Mouse (Mus musculus) limb, embryonic 14.5 days (tissue): Measurements from ENCODE around the gene Drosha. TPM values are rescaled to one million over a fixed set of nuclear protein-coding genes. Genes with fewer than 3 reads are reported as not detected.

Experiments
- ATAC-seq: fragments of 200-750 bp; cut with Nextera tagmentation; 2 replicates; pipeline ENCODE4 v1.8.0; 2017; ENCODE audit warnings: low read depth, moderate number of reproducible peaks, moderate TSS enrichment; ENCODE audit not compliant: low FRiP score
- DNase-seq: peaks from one replicate; pipeline ENCODE4 v3.0.0-alpha.2; 2015; ENCODE audit warnings: low spot score
- H3K27ac ChIP-seq: fragments of 300-500 bp; sonication (generic); replicated peaks from 2 replicates; pipeline ENCODE4 v1.5.1; 2014; ENCODE audit warnings: low read depth, mild to moderate bottlenecking, low read length, moderate library complexity, mixed read lengths
- H3K27me3 ChIP-seq: fragments of 300-500 bp; sonication (generic); 2 replicates; pipeline ENCODE4 v1.6.1; 2014; ENCODE audit warnings: low read length, mixed read lengths; ENCODE audit not compliant: control insufficient read depth, insufficient read depth
- H3K36me3 ChIP-seq: fragments of 300-500 bp; sonication (generic); 2 replicates; pipeline ENCODE4 v1.6.1; 2014; ENCODE audit warnings: mild to moderate bottlenecking, low read length, moderate library complexity, mixed read lengths; ENCODE audit not compliant: control insufficient read depth, insufficient read depth
- H3K4me1 ChIP-seq: fragments of 300-500 bp; sonication (generic); 2 replicates; pipeline ENCODE4 v1.6.1; 2014; ENCODE audit warnings: antibody characterized with exemption, low read length, mixed read lengths; ENCODE audit not compliant: control insufficient read depth, insufficient read depth
- H3K4me2 ChIP-seq: fragments of 300-500 bp; sonication (generic); replicated peaks from 2 replicates; pipeline ENCODE4 v1.6.1; 2014; ENCODE audit warnings: low read depth, mild to moderate bottlenecking, low read length, moderate library complexity; ENCODE audit not compliant: severe bottlenecking
- H3K4me3 ChIP-seq: fragments of 300-500 bp; sonication (generic); replicated peaks from 2 replicates; pipeline ENCODE4 v1.5.1; 2014; ENCODE audit warnings: low read length
- H3K9ac ChIP-seq: fragments of 300-500 bp; sonication (generic); 2 replicates; pipeline ENCODE4 v1.6.1; 2014; ENCODE audit warnings: mild to moderate bottlenecking, low read depth, low read length, moderate library complexity; ENCODE audit not compliant: severe bottlenecking
- H3K9me3 ChIP-seq: fragments of 300-500 bp; sonication (generic); 2 replicates; pipeline ENCODE4 v1.6.1; 2016; ENCODE audit warnings: low read length; ENCODE audit not compliant: control insufficient read depth
- POLR2A ChIP-seq: fragments of 200-500 bp; IDR thresholded peaks from 2 replicates; pipeline ENCODE4 v1.8.0; 2012; ENCODE audit warnings: inconsistent platforms, mild to moderate bottlenecking, moderate library complexity, borderline replicate concordance; ENCODE audit not compliant: insufficient read depth, insufficient read length; ENCODE audit errors: extremely low read depth
- WGBS: fragments of 180-500 bp; shearing (Covaris S2); extraction: QIAGEN DNeasy Blood & Tissue Kit; methylation state at CpG from one replicate; pipeline ENCODE4 v1.1.7; 2014; 5-methylcytosine and 5-hydroxymethylcytosine counted together
- polyA plus RNA-seq, 2 experiments: library from polyadenylated mRNA; depleted of rRNA in 1 of 2; stranded (reverse) in 1 of 2; unstranded in 1 of 2; fragments of >200 nt; fragmentation: Nextera tagmentation in 1 of 2; extraction: Ambion mirVana in 1 of 2; gene quantifications; 2 replicates each; pipeline versions ENCODE4 v1.2.1 to v1.2.3; 2012 to 2014

Gene Drosha
- polyA plus RNA-seq, 2 experiments, result 34.3 to 39.0 TPM

DNA sequence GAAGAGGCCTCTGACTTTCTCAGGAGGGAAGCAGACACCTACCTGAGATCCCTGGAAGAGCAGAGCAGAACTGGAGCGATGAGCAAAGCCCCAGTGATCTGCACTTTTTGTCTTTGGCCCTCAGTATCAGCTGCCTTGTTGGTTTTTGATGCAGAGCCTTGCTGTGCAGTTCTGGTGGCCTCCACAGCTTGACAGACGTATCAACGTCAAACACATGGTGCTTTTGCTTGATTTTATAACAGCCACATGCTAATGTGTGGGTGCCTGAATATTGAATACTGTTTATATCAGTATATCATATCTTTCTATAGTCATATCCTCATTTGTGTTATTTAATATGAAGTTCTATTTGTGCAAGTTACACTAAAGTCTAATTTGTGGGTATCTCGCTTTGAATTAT, 19.5 kb upstream of the Drosha start:
- H3K27ac ChIP-seq, result no peak overlapping the region
- no peak for TF ChIP-seq POLR2A
- H3K9me3 ChIP-seq, result no peaks in the 10 kb centered on the region
- no peak overlapping the region for H3K4me3 ChIP-seq
- H3K9ac ChIP-seq, result no peak overlapping the region
- no peak overlapping the region for H3K4me2 ChIP-seq
- DNase-seq, result no peak
- H3K4me1 ChIP-seq, result no peaks in the 10 kb centered on the region
- no peaks in the 10 kb centered on the region for H3K27me3 ChIP-seq
- WGBS, result 77% methylated on average over 4 of the region's 4 CpGs
- no peak for ATAC-seq
- H3K36me3 ChIP-seq, result peaks cover 34% of the 10 kb centered on the region

DNA sequence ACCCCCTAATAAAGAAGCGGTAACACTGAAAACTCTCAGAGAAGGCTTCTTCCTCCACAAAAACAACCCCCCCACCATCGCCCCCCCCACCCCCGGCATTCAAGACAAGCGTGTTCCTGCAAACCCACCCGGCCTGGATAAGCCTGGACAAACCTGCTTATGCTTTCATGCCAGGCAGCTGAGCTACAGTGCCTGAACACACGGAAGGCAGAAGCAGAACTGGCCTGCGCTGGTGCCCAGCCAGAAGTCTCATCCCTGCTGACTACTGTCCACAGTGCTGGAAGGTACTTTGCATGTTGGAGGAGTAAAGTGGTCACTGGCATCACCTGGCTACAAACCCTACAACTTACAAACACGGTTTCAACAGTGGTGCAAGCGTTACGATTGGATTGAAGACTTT, 17.5 kb upstream of the Drosha start:
- no peaks in the 10 kb centered on the region for H3K9me3 ChIP-seq
- H3K4me1 ChIP-seq, result no peaks in the 10 kb centered on the region
- H3K9ac ChIP-seq, result no peak overlapping the region
- DNase-seq (no peak), ATAC-seq (no peak)
- H3K4me2 ChIP-seq, result no peak overlapping the region
- 90% methylated on average over 10 of the region's 10 CpGs for WGBS
- no peak for TF ChIP-seq POLR2A
- peaks cover 54% of the 10 kb centered on the region for H3K36me3 ChIP-seq
- H3K27me3 ChIP-seq, result no peaks in the 10 kb centered on the region
- H3K4me3 ChIP-seq, result no peak overlapping the region
- no peak overlapping the region for H3K27ac ChIP-seq

GRCm38 (mm10) chr15:12809305-12809704, 15.3 kb upstream of the Drosha start:
- Histone ChIP-seq H3K27me3 (no peaks in the 10 kb centered on the region), H3K4me1 (no peaks in the 10 kb centered on the region), H3K36me3 (peaks cover 74% of the 10 kb centered on the region), H3K27ac (no peak overlapping the region), H3K9me3 (no peaks in the 10 kb centered on the region), H3K4me2 (no peak overlapping the region), H3K4me3 (no peak overlapping the region), H3K9ac (no peak overlapping the region)
- WGBS, result 92% methylated on average over 6 of the region's 6 CpGs
- ATAC-seq (no peak), DNase-seq (no peak)
- TF ChIP-seq POLR2A, result no peak

DNA sequence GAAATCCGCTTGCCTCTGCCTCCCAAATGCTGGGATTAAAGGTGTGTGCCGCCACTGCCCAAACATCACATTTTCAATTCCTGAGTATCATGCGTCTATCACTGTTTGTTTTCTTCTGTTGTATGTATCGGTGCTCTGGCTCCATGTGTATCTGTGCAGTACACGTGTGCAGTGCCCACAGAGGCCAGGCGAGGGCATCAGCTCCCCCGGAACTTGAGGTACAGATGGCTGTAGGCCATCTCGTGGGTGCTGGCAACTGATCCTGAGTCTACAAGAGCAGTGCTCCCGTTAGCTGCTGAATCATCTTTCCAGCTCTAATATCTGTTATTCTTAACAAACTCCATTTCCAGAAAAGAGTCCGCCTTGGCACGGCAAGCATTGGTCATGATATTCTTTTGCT, 12.0 kb upstream of the Drosha start:
- no peak for TF ChIP-seq POLR2A
- no peak overlapping the region for H3K4me3 ChIP-seq
- H3K27me3 ChIP-seq, result no peaks in the 10 kb centered on the region
- H3K27ac ChIP-seq, result no peak overlapping the region
- 95% methylated on average over 11 of the region's 11 CpGs for WGBS
- no peaks in the 10 kb centered on the region for H3K9me3 ChIP-seq
- no peak overlapping the region for H3K9ac ChIP-seq
- ATAC-seq (no peak), DNase-seq (no peak)
- peaks cover 92% of the 10 kb centered on the region for H3K36me3 ChIP-seq
- H3K4me1 ChIP-seq, result no peaks in the 10 kb centered on the region
- H3K4me2 ChIP-seq, result no peak overlapping the region

GRCm38 (mm10) chr15:12817592-12817991, 7.0 kb upstream of the Drosha start:
- H3K4me1 ChIP-seq, result no peaks in the 10 kb centered on the region
- H3K4me2 ChIP-seq, result no peak overlapping the region
- DNase-seq (no peak), ATAC-seq (no peak)
- no peak overlapping the region for H3K27ac ChIP-seq
- TF ChIP-seq POLR2A, result no peak
- no peak overlapping the region for H3K4me3 ChIP-seq
- H3K9ac ChIP-seq, result no peak overlapping the region
- WGBS, result 96% methylated on average over 8 of the region's 8 CpGs
- H3K9me3 ChIP-seq, result no peaks in the 10 kb centered on the region
- no peaks in the 10 kb centered on the region for H3K27me3 ChIP-seq
- H3K36me3 ChIP-seq, result peaks cover 85% of the 10 kb centered on the region
